Mouse (Mus musculus) liver, embryonic 13.5 days (tissue): ENCODE results near the gene Ldhc. TPM values are rescaled to one million over a fixed set of nuclear protein-coding genes. Genes with fewer than 3 reads are reported as not detected.
"Not testable (repeated sequence)": the region's sequence is repeated elsewhere in the genome, so short reads cannot be mapped to it uniquely, and the experiment has no call there.

Experiments
- ATAC-seq: fragments of 200-750 bp; cut with Nextera tagmentation; 2 replicates; pipeline ENCODE4 v1.8.0; 2017; ENCODE audit warnings: low read depth, mild to moderate bottlenecking, moderate number of reproducible peaks, moderate library complexity
- DNase-seq: peaks from one replicate; pipeline ENCODE4 v3.0.0; 2022
- H3K27ac ChIP-seq: fragments of 300-500 bp; sonication (generic); 2 replicates; pipeline ENCODE4 v1.5.1; 2015; ENCODE audit warnings: moderate library complexity, mild to moderate bottlenecking, inconsistent platforms
- H3K27me3 ChIP-seq: fragments of 300-500 bp; sonication (generic); 2 replicates; pipeline ENCODE4 v1.6.1; 2015; ENCODE audit warnings: mild to moderate bottlenecking, inconsistent platforms
- H3K36me3 ChIP-seq: fragments of 300-500 bp; sonication (generic); 2 replicates; pipeline ENCODE4 v1.6.1; 2015; ENCODE audit warnings: mild to moderate bottlenecking, inconsistent platforms
- H3K4me1 ChIP-seq: fragments of 300-500 bp; sonication (generic); replicated peaks from 2 replicates; pipeline ENCODE4 v1.6.1; 2015; ENCODE audit warnings: inconsistent platforms
- H3K4me2 ChIP-seq: fragments of 300-500 bp; sonication (generic); 2 replicates; pipeline ENCODE4 v1.6.1; 2015; ENCODE audit warnings: inconsistent platforms, mild to moderate bottlenecking, moderate library complexity
- H3K4me3 ChIP-seq: fragments of 300-500 bp; sonication (generic); replicated peaks from 2 replicates; pipeline ENCODE4 v1.5.1; 2015; ENCODE audit warnings: mild to moderate bottlenecking, inconsistent platforms
- H3K9ac ChIP-seq: fragments of 300-500 bp; sonication (generic); 2 replicates; pipeline ENCODE4 v1.6.1; 2015; ENCODE audit warnings: mild to moderate bottlenecking, inconsistent platforms
- H3K9me3 ChIP-seq: fragments of 300-500 bp; sonication (generic); replicated peaks from 2 replicates; pipeline ENCODE4 v1.6.1; 2016; ENCODE audit warnings: inconsistent platforms
- WGBS: fragments of 180-500 bp; shearing (Covaris S2); methylation state at CpG from one replicate; pipeline ENCODE4 v1.1.7; 2015; ENCODE audit not compliant: insufficient replicate concordance; 5-methylcytosine and 5-hydroxymethylcytosine counted together
- polyA plus RNA-seq: library from polyadenylated mRNA; unstranded; fragments of >200 nt; fragmentation: Nextera tagmentation; extraction: Ambion mirVana; gene quantifications from 2 replicates; pipeline ENCODE4 v1.2.1, GENCODE M21; 2015

Gene Ldhc
- polyA plus RNA-seq, result 0.19 and 0.55 TPM in 2 replicates

- 45% methylated on average over 10 of the region's 10 CpGs for WGBS
- Histone ChIP-seq H3K9ac (no peak within 1 kb of the TSS), H3K27ac (no peak within 1 kb of the TSS), H3K9me3 (no peaks in the 10 kb centered on the region), H3K36me3 (peaks cover under 1% of the 10 kb centered on the region; the same call in 1 of the 2 replicates), H3K4me2 (no peak within 1 kb of the TSS), H3K4me1 (no peaks in the 10 kb centered on the region), H3K4me3 (no peak within 1 kb of the TSS), H3K27me3 (no peaks in the 10 kb centered on the region)
- no peak for ATAC-seq
- no peak for DNase-seq
Measured at GRCm38 (mm10) chr7:46860996-46861395, at the start of gene Ldhc. TSS of gene Ldhc (plus strand) at chr7:46861203.

- peaks cover 83% of the 10 kb centered on the region for H3K36me3 ChIP-seq
Measured at GRCm38 (mm10) chr7:46814012-46814411, 47.0 kb upstream of the Ldhc start.

GRCm38 (mm10) chr7:46820876-46821632 is 39.9 kb upstream of the Ldhc start:
- 83% methylated on average over 15 of the region's 15 CpGs for WGBS
- not testable (repeated sequence) for H3K4me2 ChIP-seq, H3K27me3 ChIP-seq, H3K4me3 ChIP-seq, H3K4me1 ChIP-seq, DNase-seq, H3K9me3 ChIP-seq, H3K27ac ChIP-seq, H3K9ac ChIP-seq, ATAC-seq
- H3K36me3 ChIP-seq, result peaks cover 71% of the 10 kb centered on the region

More at GRCm38 (mm10) chr7:46814012-46814411, 47.0 kb upstream of the Ldhc start:
- no peak overlapping the region for H3K27ac ChIP-seq
- H3K4me1 ChIP-seq, result no peaks in the 10 kb centered on the region
- WGBS, result 74% methylated on average over 4 of the region's 4 CpGs
- ATAC-seq, result no peak
- no peak overlapping the region for H3K9ac ChIP-seq
- no peak for DNase-seq
- H3K4me3 ChIP-seq, result no peak overlapping the region
- H3K27me3 ChIP-seq, result no peaks in the 10 kb centered on the region
- H3K4me2 ChIP-seq, result no peak overlapping the region
- H3K9me3 ChIP-seq, result no peaks in the 10 kb centered on the region

GRCm38 (mm10) chr7:46827046-46827802 is 33.8 kb upstream of the Ldhc start:
- H3K4me1 ChIP-seq, result peaks cover 33% of the 10 kb centered on the region
- no peaks in the 10 kb centered on the region for H3K9me3 ChIP-seq
- H3K36me3 ChIP-seq, result peaks cover 21% of the 10 kb centered on the region
- no peak overlapping the region for H3K4me3 ChIP-seq
- WGBS, result 70% methylated on average over 20 of the region's 20 CpGs
- DNase-seq (no peak), ATAC-seq (no peak)
- H3K27me3 ChIP-seq, result no peaks in the 10 kb centered on the region
- H3K27ac ChIP-seq, result no peak overlapping the region
- H3K4me2 ChIP-seq, result no peak overlapping the region
- no peak overlapping the region for H3K9ac ChIP-seq

GRCm38 (mm10) chr7:46827803-46828184 is 33.2 kb upstream of the Ldhc start:
- Histone ChIP-seq H3K4me1 (peaks cover 39% of the 10 kb centered on the region), H3K9me3 (no peaks in the 10 kb centered on the region), H3K4me2 (no peak overlapping the region), H3K27ac (no peak overlapping the region; the same call in 1 of the 2 replicates), H3K36me3 (peaks cover 16% of the 10 kb centered on the region), H3K27me3 (no peaks in the 10 kb centered on the region), H3K4me3 (no peak overlapping the region), H3K9ac (no peak overlapping the region)
- DNase-seq, result no peak
- ATAC-seq, result no peak
- WGBS, result 77% methylated on average over 2 of the region's 2 CpGs

- 80% methylated on average over 12 of the region's 12 CpGs for WGBS
- no peaks in the 10 kb centered on the region for H3K27me3 ChIP-seq
- H3K36me3 ChIP-seq, result no peaks in the 10 kb centered on the region
- H3K9ac ChIP-seq, result no peak overlapping the region
- DNase-seq, result no peak
- no peak overlapping the region for H3K4me3 ChIP-seq
- peak overlapping the region; percentile 80 for H3K27ac ChIP-seq
- H3K4me1 ChIP-seq, result peaks cover 60% of the 10 kb centered on the region
- H3K4me2 ChIP-seq, result no peak overlapping the region
- ATAC-seq, result peak; percentile 52
- H3K9me3 ChIP-seq, result no peaks in the 10 kb centered on the region
Measured at GRCm38 (mm10) chr7:46829911-46830310, 31.1 kb upstream of the Ldhc start.

- Histone ChIP-seq H3K9me3 (no peaks in the 10 kb centered on the region), H3K27ac (peak overlapping the region; percentile 80), H3K36me3 (no peaks in the 10 kb centered on the region), H3K4me3 (no peak overlapping the region), H3K9ac (peak overlapping the region; percentile 22; the same call in 1 of the 2 replicates), H3K4me1 (peaks cover 61% of the 10 kb centered on the region), H3K27me3 (no peaks in the 10 kb centered on the region), H3K4me2 (no peak overlapping the region)
- peak; percentile 16; the same call in 1 of the 2 replicates for ATAC-seq
- 19% methylated on average over 13 of the region's 13 CpGs for WGBS
- DNase-seq, result peak; percentile 40
Measured at GRCm38 (mm10) chr7:46830799-46831590, 30.0 kb upstream of the Ldhc start.

GRCm38 (mm10) chr7:46831693-46832092 is 29.3 kb upstream of the Ldhc start:
- peak overlapping the region; percentile 80 for H3K27ac ChIP-seq
- H3K9me3 ChIP-seq, result no peaks in the 10 kb centered on the region
- no peak overlapping the region for H3K9ac ChIP-seq
- H3K27me3 ChIP-seq, result no peaks in the 10 kb centered on the region
- no peak overlapping the region for H3K4me3 ChIP-seq
- H3K4me2 ChIP-seq, result no peak overlapping the region
- peaks cover 61% of the 10 kb centered on the region for H3K4me1 ChIP-seq
- 39% methylated on average over 8 of the region's 8 CpGs for WGBS
- no peaks in the 10 kb centered on the region for H3K36me3 ChIP-seq
- ATAC-seq (no peak), DNase-seq (no peak)

GRCm38 (mm10) chr7:46832112-46832810 is 28.7 kb upstream of the Ldhc start:
- not testable (repeated sequence) for H3K27me3 ChIP-seq, H3K4me2 ChIP-seq, H3K4me3 ChIP-seq, H3K36me3 ChIP-seq, H3K9me3 ChIP-seq, DNase-seq, H3K9ac ChIP-seq, ATAC-seq
- WGBS, result 71% methylated on average over 11 of the region's 11 CpGs
- H3K4me1 ChIP-seq, result peaks cover 63% of the 10 kb centered on the region
- H3K27ac ChIP-seq, result peak overlapping the region; percentile 80; the same call in 1 of the 2 replicates

GRCm38 (mm10) chr7:46833266-46833665 is 27.7 kb upstream of the Ldhc start:
- 0 out of 2 replicates have a peak overlapping the region, but pooled peaks have one; percentile 41 for H3K9ac ChIP-seq
- 9% methylated on average over 6 of the region's 6 CpGs for WGBS
- peak overlapping the region; percentile 73 for H3K27ac ChIP-seq
- H3K4me2 ChIP-seq, result 0 out of 2 replicates have a peak overlapping the region, but pooled peaks have one; percentile 23
- peak; percentile 85 for ATAC-seq
- DNase-seq, result peak; percentile 63
- H3K36me3 ChIP-seq, result no peaks in the 10 kb centered on the region
- no peaks in the 10 kb centered on the region for H3K9me3 ChIP-seq
- H3K4me3 ChIP-seq, result no peak overlapping the region
- no peaks in the 10 kb centered on the region for H3K27me3 ChIP-seq
- peaks cover 67% of the 10 kb centered on the region for H3K4me1 ChIP-seq
